Mouse (Mus musculus): ENCODE measurements at regions not wholly inside any gene's neighbourhood (a gene's known extent, or its start where the extent isn't known, plus 50 kb on each side); places are given as distances from the start of the nearest gene placed in this dataset.

GRCm38 (mm10) chr11:19813549-19813948 lies 110.6 kb upstream of the Spred2 start:
- DNase-seq (ENCODE audit: low spot score in 2 of 2): no peak

- DNase-seq (ENCODE audit: low spot score in 2 of 2): no peak
These were observed 101.2 kb upstream of the Spred2 start for GRCm38 (mm10) chr11:19822991-19823390.

- DNase-seq (ENCODE audit: low spot score in 2 of 2): peak; percentile 58 to 81
These were observed 100.7 kb upstream of the Spred2 start for GRCm38 (mm10) chr11:19823461-19823895.

- no peak for DNase-seq (ENCODE audit: low spot score in 2 of 2)
These were observed 97.5 kb upstream of the Spred2 start for GRCm38 (mm10) chr11:19826481-19827185.

- DNase-seq (ENCODE audit: low spot score in 2 of 2): no peak
These were observed 96.2 kb upstream of the Spred2 start for GRCm38 (mm10) chr11:19827996-19828395.

- no peak for DNase-seq (ENCODE audit: low spot score in 2 of 2)
These were observed 95.2 kb upstream of the Spred2 start for GRCm38 (mm10) chr11:19828959-19829401.

GRCm38 (mm10) chr11:19829564-19830279 lies 94.5 kb upstream of the Spred2 start:
- DNase-seq (ENCODE audit: low spot score in 2 of 2): peak in 1 of 2 experiments; percentile 26

GRCm38 (mm10) chr11:19830280-19831062 lies 93.7 kb upstream of the Spred2 start:
- DNase-seq (ENCODE audit: low spot score in 2 of 2): peak; percentile 86 to 89

GRCm38 (mm10) chr11:19834561-19834960 lies 89.6 kb upstream of the Spred2 start:
- no peak for DNase-seq (ENCODE audit: low spot score in 2 of 2)

- peak; percentile 63 to 76 for DNase-seq (ENCODE audit: low spot score in 2 of 2)
These were observed 88.9 kb upstream of the Spred2 start for GRCm38 (mm10) chr11:19835221-19835745.

GRCm38 (mm10) chr11:19838932-19839331 lies 85.2 kb upstream of the Spred2 start:
- DNase-seq (ENCODE audit: low spot score in 2 of 2): no peak

GRCm38 (mm10) chr11:19843084-19843483 lies 81.1 kb upstream of the Spred2 start:
- DNase-seq (ENCODE audit: low spot score in 2 of 2): no peak

GRCm38 (mm10) chr11:19847910-19848309 lies 76.3 kb upstream of the Spred2 start:
- DNase-seq (ENCODE audit: low spot score in 2 of 2): no peak

- DNase-seq (ENCODE audit: low spot score in 2 of 2): no peak
These were observed 75.8 kb upstream of the Spred2 start for GRCm38 (mm10) chr11:19848412-19848811.

- DNase-seq (ENCODE audit: low spot score in 2 of 2): no peak
These were observed 74.8 kb upstream of the Spred2 start for GRCm38 (mm10) chr11:19849347-19849811.

GRCm38 (mm10) chr11:19849844-19850420 lies 74.2 kb upstream of the Spred2 start:
- DNase-seq (ENCODE audit: low spot score in 2 of 2): no peak

- DNase-seq (ENCODE audit: low spot score in 2 of 2): no peak
These were observed 73.1 kb upstream of the Spred2 start for GRCm38 (mm10) chr11:19851022-19851615.

GRCm38 (mm10) chr11:19861596-19861995 lies 62.6 kb upstream of the Spred2 start:
- DNase-seq (ENCODE audit: low spot score in 2 of 2): no peak

GRCm38 (mm10) chr11:19863327-19863726 lies 60.8 kb upstream of the Spred2 start:
- no peak for DNase-seq (ENCODE audit: low spot score in 2 of 2)

- DNase-seq (ENCODE audit: low spot score in 2 of 2): no peak
These were observed 57.9 kb upstream of the Spred2 start for GRCm38 (mm10) chr11:19866262-19866661.

- DNase-seq (ENCODE audit: low spot score in 2 of 2): no peak
These were observed 54.5 kb upstream of the Spred2 start for GRCm38 (mm10) chr11:19869671-19870070.
